Mouse (Mus musculus) layer of hippocampus, adult 2 months (tissue): ENCODE measurements at regions not wholly inside any gene's neighbourhood (a gene's known extent, or its start where the extent isn't known, plus 50 kb on each side); places are given as distances from the start of the nearest gene placed in this dataset.

ENCODE experiments used
- DNase-seq, 2 experiments: peaks; one replicate each; pipeline ENCODE4 v3.0.0; 2022; ENCODE audit warnings: low spot score in 2 of 2
- H3K27ac ChIP-seq: fragments of 200-600 bp; 2 replicates; pipeline ENCODE4 v1.8.1; 2022
- H3K4me3 ChIP-seq: fragments of 200-600 bp; 2 replicates; pipeline ENCODE4 v1.8.1; 2022; ENCODE audit warnings: mild to moderate bottlenecking
- CTCF ChIP-seq: fragments of 200-600 bp; conservative IDR thresholded peaks from 2 replicates; pipeline ENCODE4 v1.8.1; 2022; ENCODE audit warnings: antibody characterized with exemption, mild to moderate bottlenecking, moderate library complexity

DNA sequence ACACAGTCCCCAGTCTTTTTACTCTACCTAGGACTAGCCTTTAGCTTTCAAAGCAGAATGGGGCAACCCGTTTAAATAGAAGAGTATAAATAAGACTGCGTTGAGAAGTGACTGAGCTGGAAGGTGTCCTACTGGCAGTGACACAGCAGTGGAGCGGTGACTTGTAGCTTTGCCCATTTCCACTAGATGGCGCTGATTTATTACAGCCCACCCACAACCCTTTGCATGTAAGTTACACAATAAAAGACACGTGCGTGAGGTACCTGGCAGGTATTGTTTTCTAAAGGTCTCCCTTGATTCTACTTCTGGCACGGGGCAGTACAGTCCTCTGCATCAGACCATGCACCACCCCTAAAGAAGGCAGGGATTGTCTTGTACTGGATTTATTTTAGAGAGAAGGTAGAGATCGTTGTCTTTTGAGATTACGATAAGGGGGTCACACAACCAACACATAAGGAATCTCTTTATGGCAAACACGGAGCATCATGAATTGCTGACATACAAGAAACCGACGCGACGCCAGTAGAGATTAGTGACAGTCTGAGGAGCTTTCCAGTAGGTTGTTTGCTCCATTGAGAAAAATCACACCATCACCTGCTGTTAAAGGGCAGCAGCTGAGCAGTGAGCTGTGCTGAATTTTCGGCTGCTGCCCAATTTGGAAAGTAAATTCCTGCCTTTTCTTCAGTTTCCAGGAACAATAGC, 140.5 kb upstream of the Ank start:
- Histone ChIP-seq H3K27ac (peak overlapping the region; percentile 69), H3K4me3 (peak overlapping the region; percentile 34)
- TF ChIP-seq CTCF = peak; percentile 95

DNA sequence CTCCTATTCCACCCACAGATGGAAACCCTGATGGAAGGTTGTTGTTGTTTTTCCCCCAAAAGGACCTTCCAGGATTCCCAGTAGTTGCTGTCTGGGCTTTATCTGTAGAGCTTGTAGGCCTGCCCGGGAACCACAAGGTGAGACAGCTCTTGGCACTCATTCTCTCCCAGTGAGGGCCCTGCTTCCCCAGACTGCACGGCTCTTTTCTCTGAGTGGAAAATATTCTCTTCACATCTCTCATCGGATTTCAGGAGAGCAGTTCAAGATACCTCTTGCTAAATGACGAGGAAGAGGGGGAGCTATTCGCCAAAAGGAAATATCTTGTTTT, 140.0 kb upstream of the Ank start:
- TF ChIP-seq CTCF = no peak
- peak overlapping the region; percentile 69 for H3K27ac ChIP-seq
- no peak for DNase-seq
- no peak overlapping the region for H3K4me3 ChIP-seq

More for the DNA sequence above, 140.5 kb upstream of the Ank start:
- peak; percentile 77 to 81 for DNase-seq

DNA sequence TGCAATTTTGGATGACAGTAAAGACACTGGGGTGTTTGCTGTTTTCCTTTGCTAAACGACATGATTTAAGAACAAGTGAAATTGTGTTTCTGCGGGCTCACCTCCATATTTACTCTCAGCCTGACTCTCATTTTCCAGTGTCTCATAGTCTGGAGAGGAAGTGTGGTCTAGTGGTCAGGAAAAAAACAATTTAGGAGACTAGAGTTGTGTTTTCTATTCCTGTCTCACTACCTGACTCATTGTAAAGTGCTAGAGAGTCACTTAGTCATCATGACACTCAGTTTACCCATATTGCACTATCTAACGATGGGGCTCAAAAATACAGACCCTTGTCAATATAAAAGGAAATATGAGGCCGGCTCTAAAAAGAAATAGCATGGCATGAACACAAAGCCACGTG, 138.7 kb upstream of the Ank start:
- no peak for DNase-seq
- TF ChIP-seq CTCF = no peak
- no peak overlapping the region for H3K27ac ChIP-seq
- no peak overlapping the region for H3K4me3 ChIP-seq

DNA sequence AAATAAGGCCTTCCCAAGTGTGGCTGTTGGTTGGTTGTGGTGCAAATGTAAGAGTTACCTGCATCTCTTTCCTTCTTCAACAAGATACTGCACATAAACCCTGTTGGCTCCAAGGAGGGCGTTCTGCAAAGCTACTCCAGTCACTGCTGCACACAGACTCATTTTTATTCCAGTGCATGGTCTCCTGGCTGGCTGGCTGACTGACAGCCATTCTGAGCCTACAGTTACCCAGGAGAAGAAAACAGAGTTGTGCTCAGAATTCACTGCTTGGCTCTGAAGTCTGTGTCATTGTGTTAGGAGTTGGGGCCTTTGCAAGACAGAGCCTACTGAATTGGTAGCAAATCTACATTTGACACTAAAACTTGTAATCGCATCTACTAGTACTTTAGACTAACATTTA, 138.0 kb upstream of the Ank start:
- TF ChIP-seq CTCF = no peak
- no peak overlapping the region for H3K4me3 ChIP-seq
- DNase-seq = peak in 1 of 2 experiments; percentile 14
- peak overlapping the region; percentile 16; the same call in 1 of the 2 replicates for H3K27ac ChIP-seq

DNA sequence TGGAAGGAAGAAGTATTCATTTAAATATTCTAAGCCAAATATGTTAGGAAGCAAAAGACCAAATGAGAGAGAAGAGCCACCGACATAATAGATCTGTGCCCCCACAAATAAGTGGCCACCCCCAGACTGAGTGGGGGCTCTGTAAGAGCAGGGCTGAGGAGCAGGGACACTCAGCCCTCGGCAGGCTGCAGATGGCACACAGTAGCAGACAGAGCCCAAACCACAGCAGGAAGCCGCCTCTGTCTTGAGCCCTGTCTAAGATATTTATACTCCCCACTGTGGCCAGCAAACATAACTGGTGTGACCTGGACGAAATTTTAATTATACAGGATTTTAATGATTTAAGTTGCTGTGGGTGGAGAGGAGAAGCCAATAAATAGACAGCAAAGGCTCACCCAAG, 126.4 kb upstream of the Ank start:
- H3K4me3 ChIP-seq = no peak overlapping the region
- TF ChIP-seq CTCF = no peak
- no peak for DNase-seq
- H3K27ac ChIP-seq = no peak overlapping the region

DNA sequence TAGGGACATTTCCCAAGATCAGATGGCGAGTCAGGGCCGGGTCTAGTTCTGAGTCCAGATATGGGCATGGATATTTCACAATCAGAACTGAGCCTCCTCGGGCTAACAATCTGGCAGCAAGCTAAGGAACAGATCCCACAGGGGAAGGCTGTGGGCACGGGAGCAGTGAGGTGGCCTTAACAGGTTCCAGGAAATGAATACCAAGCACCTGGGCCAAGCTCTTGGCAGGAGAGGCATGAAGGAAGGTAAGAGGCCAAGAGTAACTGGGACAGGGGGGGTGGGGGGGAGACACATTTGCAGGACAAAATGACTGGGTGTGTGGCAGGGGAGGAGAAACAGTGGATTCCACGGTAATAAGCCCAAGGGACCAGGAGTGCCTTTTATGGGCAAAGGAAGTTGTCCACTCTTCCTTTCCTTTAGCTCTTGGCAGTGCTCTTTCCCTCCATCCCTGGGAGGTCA, 124.9 kb upstream of the Ank start:
- no peak overlapping the region for H3K27ac ChIP-seq
- DNase-seq = no peak
- H3K4me3 ChIP-seq = no peak overlapping the region
- no peak for TF ChIP-seq CTCF

DNA sequence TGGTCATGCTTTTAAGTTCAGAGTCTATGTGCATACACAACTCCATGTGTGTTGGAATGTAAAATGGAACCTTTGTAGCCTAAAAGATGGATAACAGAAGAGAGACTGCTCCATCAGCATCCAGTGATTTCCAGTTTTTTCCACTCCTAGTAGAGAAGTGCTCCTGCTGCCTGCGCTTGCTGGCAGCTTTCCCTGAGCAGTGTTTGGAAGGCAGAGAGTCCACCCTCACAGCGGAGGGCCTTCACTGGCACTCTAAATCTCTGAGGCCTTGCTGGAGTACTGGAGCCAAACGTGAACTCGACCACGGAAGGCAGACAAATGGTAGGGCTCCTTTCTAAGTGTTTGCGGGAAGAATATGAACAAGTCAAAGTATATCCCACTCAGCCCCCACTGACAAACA, 108.0 kb upstream of the Ank start:
- no peak for TF ChIP-seq CTCF
- peak in 1 of 2 experiments; percentile 11 for DNase-seq
- H3K4me3 ChIP-seq = no peak overlapping the region
- peak overlapping the region; percentile 75; the same call in 1 of the 2 replicates for H3K27ac ChIP-seq

DNA sequence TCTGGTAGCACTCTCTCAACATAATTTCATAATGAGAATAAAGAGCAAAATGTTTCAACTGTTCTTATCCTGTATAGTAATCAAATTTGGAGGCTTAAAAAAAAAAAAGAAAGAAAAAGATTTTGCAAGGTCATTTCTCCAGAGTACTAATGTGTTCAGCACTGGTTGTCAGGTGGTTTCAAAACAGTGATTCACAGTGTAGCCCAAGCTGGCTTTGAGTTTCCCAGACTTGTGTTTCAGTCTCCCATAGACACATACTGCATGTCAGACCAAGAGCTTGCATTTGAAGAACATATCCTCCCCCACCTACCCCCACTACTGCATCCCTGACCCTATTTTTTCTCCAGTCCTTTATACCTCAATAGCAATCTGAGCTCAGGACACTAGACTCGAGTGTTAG, 107.2 kb upstream of the Ank start:
- no peak for TF ChIP-seq CTCF
- H3K27ac ChIP-seq = no peak overlapping the region
- DNase-seq = no peak
- H3K4me3 ChIP-seq = no peak overlapping the region

DNA sequence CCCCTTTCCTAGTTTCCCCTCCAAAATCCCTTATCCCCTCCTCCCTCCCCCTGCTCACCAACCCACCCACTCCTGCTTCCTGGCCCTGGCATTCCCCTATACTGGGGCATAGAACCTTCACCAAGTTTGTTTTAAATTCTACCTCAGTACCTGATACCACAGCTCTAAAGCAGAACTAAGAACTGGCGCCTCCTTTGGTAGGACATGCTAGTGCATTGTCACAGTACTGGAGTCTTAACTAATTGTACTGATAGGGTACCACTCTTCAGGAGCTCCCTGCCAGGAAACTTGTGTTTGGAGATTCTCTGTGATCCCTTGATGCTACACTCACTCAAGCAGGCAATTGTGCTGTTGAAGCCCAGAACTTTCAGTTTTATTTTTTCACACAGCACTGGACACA, 92.0 kb upstream of the Ank start:
- no peak for DNase-seq
- peak; percentile 34 for TF ChIP-seq CTCF
- H3K27ac ChIP-seq = no peak overlapping the region
- H3K4me3 ChIP-seq = no peak overlapping the region

DNA sequence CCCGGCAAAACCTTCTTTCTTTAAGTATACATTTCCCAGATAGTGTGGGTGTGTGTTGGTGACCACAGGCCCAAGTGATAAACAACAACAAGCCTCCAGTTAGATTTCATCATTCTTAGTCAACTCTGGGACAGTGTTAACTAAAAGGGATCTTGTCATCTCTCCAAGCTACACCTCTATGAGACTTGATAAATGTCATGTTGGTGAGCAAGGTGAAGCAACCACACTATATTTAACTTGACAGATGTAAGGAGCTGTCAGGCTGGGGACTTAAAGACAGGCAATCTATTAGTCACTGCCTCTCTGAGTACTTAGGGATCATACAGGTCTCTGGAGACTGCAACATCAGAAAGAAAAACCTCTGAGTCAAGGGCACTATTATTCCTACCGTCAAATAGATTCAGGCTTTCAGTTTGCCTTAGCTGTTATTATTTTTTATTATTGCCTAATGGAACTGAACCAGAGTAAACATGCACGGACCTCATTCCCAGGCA, 87.8 kb upstream of the Ank start:
- H3K27ac ChIP-seq = no peak overlapping the region
- H3K4me3 ChIP-seq = no peak overlapping the region
- DNase-seq = no peak
- no peak for TF ChIP-seq CTCF

DNA sequence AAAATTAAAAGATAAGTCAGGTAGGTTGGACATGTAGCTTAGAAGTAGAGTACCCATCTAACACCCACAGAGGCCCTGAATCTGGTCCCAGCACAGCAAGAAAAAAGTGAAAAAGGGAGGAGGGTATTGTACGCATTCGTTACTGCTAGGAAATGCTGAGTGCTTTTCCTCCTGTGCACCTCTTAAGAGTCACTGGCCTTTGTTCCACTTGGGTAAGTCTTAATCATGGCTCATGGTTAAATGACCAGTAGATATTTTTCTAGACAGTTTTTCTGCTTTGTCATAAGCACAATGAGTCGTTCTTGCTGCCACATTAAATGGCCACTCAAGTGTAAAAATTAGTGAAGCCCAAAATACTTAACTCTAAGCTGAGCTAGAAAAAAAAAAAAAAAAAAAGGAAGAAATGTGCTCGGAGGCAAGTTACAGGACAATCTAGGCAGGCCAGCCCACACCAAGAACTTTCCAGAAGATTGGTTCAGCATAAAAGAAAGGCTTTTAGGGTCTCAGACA, 86.0 kb upstream of the Ank start:
- TF ChIP-seq CTCF = no peak
- no peak for DNase-seq
- Histone ChIP-seq H3K27ac (no peak overlapping the region), H3K4me3 (no peak overlapping the region)

DNA sequence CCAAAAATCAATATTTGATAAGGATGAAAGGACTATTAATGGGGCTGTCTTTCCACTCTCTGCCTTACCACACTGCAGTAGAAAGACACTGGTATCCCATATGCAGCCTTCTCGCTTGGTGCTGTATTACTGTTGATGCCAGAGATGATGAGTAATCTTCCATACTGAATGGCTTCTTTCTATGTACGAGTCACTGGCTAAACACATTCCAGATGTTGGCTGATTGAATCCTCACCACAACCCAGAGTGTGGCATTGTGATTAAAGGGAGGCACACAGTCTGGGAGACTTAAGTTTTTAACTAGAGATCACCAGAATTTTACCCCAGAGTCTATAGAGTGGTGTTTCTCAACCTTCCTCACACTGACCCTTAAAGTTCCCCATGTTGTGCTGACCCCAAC, 84.9 kb upstream of the Ank start:
- Histone ChIP-seq H3K4me3 (no peak overlapping the region), H3K27ac (no peak overlapping the region)
- TF ChIP-seq CTCF = no peak
- no peak for DNase-seq

DNA sequence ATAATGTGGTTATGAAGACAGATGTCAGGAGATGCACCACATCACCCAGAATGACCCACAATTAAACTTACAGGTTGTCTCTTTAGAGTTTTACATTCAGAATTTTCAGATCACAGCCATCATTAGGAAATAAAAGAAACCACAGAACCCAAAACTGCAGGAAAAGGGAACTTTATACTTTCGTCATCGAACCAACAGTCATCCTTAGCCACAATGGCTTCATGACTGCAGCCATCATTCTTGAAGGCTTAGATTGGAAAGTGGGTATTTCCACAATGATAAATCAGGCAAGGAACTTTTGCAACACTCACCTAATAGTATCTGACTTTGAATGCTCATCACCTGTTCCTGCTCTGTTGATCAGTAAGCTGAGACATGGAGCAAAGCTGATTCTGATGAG, 75.9 kb upstream of the Ank start:
- Histone ChIP-seq H3K27ac (no peak overlapping the region), H3K4me3 (no peak overlapping the region)
- no peak for TF ChIP-seq CTCF
- DNase-seq = no peak

DNA sequence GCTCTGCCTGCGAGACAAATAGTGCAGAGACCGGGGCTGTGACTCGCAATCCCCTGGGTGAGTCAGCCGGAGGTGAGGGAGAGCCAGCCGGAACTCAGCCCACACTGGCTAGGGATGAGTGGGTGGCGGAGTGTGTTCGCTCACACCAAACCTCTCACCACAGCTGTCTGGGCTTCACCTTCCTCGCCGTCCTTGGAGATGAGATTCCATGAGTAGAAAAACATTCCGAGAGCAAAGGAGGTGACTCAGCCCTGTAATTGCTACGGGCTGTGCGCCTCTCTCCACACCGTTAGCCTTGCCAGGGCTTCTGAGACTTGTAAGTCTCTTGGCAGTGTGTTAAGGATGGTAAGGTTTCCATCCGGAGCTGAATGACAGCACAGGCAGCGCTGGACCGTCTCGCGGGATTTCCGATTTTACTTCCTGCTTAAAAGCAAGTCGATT, 60.7 kb upstream of the Ank start:
- Histone ChIP-seq H3K27ac (no peak overlapping the region), H3K4me3 (no peak overlapping the region)
- no peak for TF ChIP-seq CTCF
- DNase-seq = no peak
